Mouse (Mus musculus): Measurements from ENCODE around the gene Fbh1.

GRCm38 (mm10) chr2:11698994-11699393 is 78.4 kb downstream of the Fbh1 start:
- TF ChIP-seq POLR2A (IDR thresholded peaks at IDR 0.05; ENCODE audit: insufficient read depth, low read depth, low read length) (no peak), CTCF (IDR thresholded peaks at IDR 0.05; ENCODE audit: insufficient read depth, low read depth, low read length) (no peak)
